Mouse (Mus musculus): ENCODE measurements around the gene Capn8.
A peak's percentile ranks its signal among the peaks of the same experiment; 100 is the strongest.
"Not testable (repeated sequence)": the region's sequence is repeated elsewhere in the genome, so short reads cannot be mapped to it uniquely, and the experiment has no call there.

Gene Capn8

DNA sequence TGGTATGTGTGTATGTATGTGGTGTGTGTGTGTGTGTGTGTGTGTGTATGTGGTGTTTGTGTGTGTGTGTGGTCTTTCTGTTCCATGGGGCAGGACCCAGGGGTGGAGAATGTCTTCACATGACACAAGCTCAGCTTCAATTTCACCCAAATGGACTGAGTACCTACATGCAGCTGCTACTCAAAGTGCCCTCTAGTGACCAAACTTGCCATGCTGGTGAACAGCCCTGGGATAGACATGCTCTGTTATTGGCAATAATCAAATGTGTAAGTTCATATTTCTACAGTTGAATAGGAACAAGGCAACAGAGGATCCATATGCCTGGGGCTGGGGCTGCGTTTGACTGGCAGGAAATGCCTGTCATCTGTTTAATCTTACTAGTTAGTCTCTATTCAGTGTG is 50.7 kb downstream of the Capn8 start:
- DNase-seq (ENCODE audit: low read depth, low spot score): no peak

DNA sequence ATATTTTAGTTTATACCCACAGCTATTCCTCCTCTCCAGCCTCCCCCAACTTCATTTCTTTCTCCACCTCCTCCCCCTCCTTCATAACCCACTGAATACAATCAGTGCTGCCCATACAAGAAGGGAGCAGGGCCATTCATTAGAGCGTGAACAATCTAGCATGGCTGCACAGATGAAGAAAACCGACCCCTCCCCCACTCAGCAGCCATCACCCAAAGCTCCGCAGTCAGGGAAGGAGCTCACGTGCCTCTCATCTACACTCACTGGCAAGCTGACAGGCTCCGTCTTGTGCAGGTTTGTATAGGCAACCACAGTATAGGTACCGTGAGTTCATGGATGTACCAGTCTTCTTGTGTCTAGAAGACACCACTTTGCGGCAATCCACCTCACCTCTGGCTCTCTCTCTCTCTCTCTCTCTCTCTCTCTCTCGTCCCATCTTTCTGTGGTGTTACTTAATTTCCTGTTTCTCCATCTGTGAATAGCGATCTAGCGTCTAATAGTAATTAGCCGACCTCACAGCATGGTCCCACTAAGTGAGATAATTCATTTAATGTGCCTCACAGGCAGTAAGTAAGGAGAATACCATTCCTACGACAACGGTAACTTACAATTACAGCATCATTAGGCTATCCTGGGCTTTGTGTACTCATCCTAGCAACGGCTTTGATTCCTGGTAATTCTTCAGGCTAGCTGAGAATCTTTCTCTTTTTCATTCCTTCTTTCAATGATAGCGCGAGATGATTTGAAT is 53.6 kb downstream of the Capn8 start:
- DNase-seq (ENCODE audit: low read depth, low spot score): no peak

DNA sequence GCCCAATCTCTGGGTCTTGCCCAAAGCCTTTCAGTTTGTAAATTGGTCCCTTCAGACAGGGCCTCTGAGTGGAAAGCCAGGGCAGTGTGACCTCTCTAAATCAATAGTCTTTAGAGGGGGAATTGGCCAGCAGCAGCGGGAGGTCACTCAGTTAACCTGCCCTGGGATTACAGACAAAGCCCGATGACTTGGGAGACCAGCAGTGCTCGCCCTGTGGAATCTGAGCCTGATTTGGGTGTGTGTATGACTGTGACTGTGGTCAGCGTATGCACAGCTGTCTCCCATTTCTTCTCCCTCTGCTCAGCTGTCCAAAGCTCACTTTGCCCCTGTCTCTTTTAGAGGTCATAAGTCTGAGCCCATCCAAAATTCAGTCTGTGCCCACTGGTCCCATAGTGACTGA is 55.7 kb downstream of the Capn8 start:
- no peak for DNase-seq (ENCODE audit: low read depth, low spot score)

DNA sequence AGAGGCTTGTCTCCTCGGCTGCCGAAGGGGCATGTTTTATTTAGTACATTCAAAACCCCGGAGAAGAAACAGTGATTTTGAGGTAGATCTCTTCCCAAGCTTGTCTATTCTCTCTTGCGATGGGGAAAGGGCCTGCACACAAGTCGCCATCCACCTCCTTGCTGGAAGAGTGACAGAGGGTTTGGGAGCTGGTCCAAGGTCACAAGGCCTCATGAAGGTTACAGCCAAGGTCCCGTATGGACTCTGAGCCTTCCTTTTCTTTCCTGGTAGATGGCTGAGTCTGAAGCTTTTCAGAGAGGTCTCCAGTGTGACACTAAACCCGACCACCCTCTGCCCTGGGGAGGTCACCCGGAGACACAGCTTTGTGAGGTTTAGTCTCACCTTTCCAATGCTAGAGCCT is 56.4 kb downstream of the Capn8 start:
- no peak for DNase-seq (ENCODE audit: low read depth, low spot score)

DNA sequence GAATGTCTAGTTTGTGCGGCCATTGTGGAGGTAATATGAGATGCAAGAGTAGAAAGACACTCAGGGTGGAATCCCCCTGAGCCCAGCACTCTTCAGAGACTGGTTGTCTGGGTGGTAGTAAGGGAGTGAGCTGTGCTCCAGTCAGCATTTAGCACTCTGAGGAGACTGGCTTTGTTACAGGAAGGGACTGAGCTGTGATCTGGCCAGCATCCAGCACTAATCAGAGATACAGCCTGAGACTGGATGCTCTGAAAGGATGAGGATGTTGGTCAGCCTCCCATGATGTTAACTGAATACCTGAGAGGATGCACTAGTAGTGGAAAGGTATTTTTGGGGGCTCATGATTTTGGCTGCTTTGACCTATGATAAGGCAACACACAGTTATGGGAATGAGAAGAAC is 61.4 kb downstream of the Capn8 start:
- no peak for DNase-seq (ENCODE audit: low read depth, low spot score)

DNA sequence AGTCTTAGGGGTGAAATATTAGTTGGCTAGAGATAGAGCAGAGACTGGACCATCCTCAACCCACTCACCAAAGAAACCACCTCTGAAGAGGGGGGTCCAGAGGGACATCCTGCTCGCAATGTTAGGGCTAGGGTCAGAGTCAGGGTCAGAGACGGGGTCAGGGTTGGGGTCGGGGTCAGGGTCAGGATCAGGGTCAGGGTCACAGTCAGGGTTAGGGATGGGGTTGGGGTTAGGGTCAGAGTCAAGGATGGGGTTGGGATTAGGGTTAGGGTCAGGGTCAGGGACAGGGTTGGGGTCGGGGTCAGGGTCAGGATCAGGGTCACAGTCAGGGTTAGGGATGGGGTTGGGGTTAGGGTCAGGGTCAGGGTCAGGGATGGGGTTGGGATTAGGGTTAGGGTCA is 64.4 kb downstream of the Capn8 start:
- no peak for DNase-seq (ENCODE audit: low read depth, low spot score)

DNA sequence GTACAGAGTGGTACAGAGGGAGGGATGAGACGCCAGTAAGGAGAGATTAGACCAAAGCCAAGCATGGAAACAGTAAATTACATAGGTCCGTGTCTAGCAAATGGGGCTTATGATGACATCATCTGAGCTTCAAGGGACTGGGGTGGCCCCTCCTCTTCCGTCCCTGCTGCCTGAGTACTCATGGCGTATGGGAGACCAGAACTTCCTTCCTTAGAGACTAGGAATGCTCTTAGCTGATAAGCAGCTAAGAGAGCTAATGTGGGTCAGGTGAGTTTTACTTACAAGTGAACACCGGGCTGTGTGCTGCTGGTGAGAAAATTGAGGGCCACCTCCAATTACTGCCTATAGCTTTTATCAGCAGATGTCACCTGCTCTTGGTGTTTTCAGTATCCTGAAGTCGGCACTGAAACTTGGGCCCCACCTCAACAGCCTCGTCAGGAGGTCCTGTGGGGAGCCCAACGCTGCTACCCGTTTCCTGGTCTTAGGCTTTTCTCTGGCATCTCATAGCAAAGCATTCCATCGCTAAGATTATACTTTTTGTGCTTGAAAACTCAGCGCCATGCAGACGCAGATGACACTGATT is 69.0 kb downstream of the Capn8 start:
- no peak for DNase-seq (ENCODE audit: low read depth, low spot score)

DNA sequence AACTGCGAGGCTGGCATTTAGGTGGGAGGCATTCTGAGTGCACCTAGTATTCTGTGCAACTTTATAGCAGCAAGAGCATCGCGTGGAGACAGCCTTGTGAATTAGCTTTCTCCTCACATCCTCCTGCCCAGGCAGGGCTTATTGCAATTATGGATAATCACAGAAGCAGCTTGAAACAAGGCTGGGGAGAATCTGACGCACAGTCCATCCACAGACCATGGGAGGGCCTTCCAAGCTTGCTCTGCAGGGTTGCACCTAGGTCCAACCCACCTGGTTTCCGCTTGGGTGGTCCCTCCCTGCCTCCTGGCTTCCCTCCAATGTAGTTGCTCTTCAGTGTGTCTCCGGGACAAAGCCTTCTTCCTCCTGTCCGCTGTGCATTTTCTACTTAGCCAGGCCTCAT is 74.2 kb downstream of the Capn8 start:
- no peak for DNase-seq (ENCODE audit: low read depth, low spot score)

DNA sequence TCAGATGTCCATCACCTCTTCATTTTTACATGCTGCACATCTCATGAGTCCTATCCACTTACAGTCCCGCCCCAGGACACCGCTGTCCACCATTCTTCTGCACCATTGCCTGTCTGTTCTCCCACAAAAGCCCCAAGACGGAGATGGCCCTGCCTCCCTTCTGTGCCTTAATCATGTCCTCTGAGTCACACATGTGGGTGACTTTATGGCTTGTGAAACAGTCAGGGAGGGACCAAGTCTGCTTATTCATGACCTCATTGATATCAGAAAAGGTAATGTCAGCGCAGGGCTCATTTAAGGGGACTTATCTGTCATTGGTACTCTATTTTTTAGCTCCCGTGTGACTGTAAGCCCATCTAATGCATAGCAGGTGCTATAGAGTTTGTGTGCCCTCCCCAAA is 74.6 kb downstream of the Capn8 start:
- DNase-seq (ENCODE audit: low read depth, low spot score): no peak

DNA sequence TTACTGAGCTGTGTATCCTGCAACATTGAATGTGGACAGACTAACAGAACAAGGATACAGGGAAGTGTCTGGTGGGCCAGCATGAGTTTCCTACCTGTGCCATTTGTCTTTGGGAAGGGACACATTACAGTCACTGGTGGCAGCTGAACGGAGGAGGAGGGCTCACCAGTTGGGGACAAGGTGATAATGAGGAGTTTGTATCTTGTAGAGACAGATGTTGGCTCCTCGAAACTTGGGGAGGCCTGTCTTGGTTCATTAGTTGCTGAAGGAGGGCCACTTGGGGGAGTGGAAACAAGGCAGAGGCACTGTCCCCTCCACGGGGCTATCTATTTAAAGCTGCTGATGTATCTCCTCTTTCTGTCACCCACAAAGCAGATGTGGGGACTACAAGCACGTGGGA is 75.3 kb downstream of the Capn8 start:
- DNase-seq (ENCODE audit: low read depth, low spot score): no peak

DNA sequence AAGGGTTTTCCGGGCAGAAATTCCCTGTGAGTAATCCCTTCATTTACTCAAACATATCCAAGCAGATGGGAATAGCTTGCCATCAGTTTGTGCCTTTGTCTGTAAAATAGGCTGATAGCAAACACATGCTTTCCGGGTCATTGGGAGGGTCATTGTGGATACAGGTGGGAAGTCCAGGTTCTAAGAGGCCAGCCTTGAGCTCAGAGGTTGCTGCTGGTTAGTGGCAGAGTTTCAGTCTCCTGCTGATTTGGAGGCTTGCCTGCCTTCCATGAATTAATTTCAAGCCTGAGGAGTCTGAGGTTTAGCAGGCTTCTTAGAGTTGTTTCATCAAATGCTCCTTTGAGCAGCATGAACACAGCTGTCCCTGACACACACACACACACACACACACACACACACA is 78.0 kb downstream of the Capn8 start:
- DNase-seq (ENCODE audit: low read depth, low spot score): no peak

DNA sequence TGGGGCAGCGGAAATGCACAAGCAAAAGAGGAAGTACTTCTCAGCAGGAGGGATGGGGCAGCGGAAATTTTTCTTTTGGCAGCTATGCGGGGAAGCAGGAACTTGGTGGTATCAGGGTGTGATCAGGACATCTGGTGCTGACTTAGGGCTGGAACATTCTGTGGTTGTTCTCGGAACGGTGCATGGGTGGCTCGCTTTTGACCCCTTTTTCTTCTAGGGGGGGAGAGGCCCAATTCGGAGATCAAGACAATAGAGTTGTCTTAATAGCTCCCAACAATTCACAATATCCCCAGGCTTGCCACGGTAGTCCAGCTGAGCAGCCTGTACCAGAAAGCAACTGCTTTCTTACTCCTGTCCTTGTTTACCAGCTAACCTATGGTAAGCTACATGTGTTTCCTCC is 79.6 kb downstream of the Capn8 start:
- DNase-seq (ENCODE audit: low read depth, low spot score): not testable (repeated sequence)

DNA sequence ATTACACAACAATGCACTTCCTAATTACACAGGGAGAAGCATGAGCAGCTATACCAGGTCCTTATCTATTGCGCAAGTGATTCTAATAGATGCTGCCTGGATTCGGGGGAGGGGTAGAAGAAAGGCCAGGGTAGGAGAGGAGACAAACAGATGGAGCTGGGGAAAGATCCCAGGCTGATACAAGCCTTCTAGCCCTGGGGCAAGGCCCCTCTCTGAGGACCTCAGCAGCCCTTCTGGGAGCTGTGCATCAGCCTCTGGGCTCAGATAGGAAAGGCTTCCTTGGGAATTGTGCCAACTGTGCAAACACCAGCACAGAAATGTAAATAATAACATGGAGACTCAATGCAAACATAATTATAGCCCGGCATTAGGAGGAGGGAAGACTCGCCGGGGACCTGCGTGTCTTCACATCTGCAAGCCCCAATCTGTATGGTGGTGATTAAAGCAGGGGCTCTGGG is 80.4 kb downstream of the Capn8 start:
- no peak for DNase-seq (ENCODE audit: low read depth, low spot score)

DNA sequence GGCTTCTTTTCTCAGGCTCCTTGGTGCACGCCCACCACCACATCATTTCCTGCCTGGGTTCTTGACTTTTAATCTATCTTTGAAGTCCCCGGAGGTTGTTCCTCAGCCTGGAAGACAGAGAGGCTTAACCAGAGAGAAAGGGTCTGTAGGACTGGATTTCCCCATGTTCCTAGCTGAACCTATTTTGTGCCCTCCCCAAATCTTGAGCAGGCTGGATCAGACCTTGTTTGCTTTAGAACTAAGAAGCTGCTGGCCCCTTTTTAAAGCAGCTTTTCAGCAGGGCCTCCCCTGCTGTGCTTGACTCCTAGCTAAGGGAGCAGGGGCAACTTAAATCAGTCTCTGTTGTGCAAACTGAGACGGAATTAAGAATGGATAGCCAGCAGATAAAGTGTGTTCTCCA is 82.0 kb downstream of the Capn8 start:
- DNase-seq (ENCODE audit: low read depth, low spot score): no peak

DNA sequence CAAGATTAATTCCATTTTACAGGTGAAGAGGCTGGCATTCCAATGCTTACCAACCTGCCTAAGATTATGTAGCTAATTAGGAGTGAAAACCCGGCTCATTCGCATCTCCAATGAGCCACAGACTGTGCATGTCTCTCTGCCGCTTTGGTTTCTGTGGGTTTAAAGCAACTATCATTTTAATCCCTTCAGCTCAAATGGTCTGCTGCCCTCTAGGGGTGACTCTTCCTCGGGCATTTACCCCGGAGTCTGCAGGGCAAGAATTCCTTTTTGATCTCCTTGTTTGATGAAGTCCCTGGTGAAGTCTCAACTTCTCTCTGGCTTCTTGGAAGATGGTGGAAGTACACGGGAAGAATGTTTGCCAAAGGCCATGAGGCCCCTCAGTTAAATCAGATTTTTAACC is 93.0 kb downstream of the Capn8 start:
- DNase-seq (ENCODE audit: low read depth, low spot score): peak; percentile 22

DNA sequence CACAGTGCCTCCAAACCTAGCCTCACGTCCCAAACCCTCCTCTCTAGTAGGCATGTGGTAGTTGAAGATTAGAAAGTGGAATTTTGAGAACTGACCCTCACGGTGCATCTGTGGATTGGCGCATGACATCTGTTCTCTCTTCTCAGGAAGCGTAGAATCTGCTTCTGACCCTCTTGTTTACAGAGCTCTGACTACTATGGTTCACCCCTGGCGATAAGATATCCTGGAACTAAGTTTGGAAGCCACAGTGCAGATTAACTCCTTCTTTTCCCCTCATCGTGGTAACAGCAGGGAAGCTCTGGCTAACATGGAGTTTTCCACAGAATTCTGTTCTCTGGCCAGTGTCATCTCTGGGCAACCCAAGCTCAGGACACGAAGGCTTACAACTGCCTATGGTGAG is 95.6 kb downstream of the Capn8 start:
- no peak for DNase-seq (ENCODE audit: low read depth, low spot score)

DNA sequence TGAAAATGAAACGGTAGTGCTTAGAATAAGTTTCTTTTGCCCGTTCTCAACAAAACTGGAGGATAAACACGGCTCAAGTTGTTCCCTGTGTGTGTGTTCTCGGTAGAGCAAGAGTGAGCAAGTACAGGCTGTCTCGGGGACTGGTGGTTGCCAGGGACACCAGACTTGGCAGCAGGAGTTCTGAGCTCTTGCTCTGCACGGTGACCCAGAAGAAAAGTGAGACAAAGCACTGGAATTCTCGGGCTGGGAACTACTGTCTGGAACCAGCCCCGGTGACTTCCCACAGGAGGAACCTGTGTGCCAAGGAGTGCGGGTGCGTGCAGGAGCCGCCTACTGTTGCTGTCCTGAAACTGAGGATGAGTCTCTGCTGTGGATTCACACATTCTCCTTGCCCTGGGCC is 98.9 kb downstream of the Capn8 start:
- DNase-seq (ENCODE audit: low read depth, low spot score): no peak

DNA sequence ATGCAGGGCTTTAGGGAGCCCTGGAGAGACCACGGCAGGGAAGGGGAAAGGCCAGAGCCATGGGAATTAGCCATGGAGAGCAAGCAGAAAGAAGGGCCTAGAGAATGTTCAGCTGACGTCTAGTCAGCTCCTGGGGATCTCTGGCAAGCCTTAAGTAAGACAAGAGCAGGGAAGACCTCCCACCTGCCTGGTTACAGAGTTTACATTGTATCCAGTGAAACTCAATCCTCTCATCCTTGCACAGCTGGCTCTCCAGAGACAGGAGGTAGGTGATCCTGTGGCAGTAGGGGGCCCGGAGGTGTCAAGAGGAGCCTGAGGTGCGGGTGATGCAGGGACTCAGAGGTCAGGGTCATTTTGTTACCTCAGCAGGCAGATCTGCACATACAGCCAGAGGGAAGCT is 100.0 kb downstream of the Capn8 start:
- DNase-seq (ENCODE audit: low read depth, low spot score): no peak

DNA sequence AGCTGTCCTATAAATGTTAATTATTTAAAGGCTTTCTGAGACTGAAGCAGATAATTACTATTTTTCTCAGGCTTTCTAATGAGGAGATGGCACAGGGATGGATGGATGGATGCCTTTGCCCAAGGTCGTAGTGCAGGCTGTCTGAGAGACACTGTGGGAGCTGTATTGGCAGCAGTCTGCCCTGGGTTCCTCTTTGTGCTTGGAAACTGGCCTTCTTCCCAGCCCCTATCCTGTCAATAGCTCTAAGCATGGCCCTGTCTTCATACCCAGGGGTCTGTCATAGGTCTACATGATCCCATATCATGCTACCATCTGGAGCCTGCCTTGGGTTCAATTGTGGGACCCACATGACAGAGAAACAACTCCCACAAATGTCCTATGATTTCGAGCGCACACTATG is 102.5 kb downstream of the Capn8 start:
- no peak for DNase-seq (ENCODE audit: low read depth, low spot score)

DNA sequence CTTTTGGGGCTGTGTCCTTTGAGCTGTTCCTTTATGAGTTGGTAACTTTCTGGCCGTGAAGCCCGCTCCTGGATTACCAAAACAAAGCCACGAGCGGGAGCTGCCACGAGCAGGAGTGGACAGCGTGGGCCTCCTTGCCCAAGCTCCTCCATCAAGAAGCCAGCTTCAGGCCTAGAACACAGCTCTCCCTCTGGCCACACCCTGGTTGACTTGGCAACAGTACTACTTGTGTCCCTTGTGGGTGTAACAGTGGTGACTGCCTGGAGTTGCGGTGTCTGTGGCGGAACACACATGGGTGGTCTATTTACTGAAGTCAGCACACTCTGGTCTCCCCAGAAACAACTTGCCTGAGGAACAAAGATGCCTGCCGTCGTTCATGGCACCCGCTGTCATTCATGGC is 104.9 kb downstream of the Capn8 start:
- DNase-seq (ENCODE audit: low read depth, low spot score): no peak

DNA sequence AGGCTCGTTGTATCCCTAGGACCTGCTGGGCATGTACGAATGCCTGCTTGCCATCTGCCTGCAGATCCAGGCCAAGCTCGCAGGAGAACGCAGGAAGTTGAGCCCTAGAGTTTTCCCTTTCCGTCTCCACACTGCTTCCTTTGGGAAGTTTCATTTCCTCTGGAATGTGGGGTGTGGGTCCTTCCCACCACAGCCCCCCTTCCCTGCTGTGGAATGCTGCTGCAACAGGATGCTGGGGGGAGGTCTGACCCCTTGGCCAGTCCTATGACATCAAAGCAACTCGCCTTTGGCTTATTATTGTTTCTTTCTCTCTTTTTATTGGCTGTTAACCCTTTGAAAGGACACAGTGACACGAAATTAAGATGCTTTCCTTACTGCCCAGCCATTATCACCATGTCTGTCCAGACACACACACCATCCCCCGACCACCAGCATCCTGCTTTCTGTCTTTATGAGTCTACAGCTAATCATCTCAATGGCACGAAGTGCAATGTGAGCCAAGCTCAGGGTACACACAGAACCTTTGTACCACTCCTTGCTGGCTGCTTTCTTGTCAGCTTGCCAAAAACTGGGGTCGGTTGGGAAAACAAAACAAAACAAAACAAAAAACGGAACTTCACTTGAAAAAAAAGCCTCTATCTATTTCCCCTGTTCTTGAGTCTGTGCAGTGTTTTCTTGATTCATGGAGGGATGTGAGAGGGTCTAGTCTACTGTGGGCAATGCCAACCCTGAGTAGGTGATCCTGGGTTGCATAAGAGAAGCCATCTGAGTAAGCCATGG is 105.9 kb downstream of the Capn8 start:
- DNase-seq (ENCODE audit: low read depth, low spot score): no peak

DNA sequence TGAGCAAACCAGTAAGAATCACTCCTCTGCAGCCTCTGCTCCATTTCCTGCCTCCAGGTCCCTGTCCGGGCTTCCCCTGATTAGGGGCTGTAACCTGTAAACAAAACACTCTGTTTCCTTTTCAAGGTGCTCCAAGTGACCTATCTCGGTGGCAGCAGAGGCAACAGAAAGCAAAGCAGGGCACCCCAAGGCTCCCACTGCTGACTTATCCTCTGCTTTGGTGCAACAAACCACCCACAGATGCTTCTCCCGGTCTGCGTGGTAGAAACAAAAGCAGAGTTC is 106.5 kb downstream of the Capn8 start:
- no peak for DNase-seq (ENCODE audit: low read depth, low spot score)

DNA sequence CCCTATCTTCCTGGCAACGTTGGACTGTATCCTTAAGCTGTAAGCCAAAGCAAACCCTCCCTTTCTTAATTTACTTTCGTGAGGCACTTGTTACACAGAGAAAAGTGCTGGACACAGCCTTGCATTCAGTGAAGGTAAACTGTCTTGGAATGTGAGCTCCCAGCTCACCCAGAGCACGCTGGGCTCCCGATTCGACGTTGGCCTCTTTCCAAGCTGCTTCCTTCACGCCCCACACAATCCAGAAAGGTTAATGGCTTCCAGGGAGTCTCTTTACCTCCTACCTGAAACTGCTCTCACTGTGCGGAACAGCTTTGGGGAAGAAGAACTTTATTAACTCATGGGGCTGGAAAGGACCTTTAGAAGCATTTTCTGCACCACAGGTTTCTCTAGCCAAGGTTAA is 110.5 kb downstream of the Capn8 start:
- no peak for DNase-seq (ENCODE audit: low read depth, low spot score)

Measured in retina, adult 2 months (tissue).